Mouse (Mus musculus): ENCODE data around the gene Rapgef4.

DNA sequence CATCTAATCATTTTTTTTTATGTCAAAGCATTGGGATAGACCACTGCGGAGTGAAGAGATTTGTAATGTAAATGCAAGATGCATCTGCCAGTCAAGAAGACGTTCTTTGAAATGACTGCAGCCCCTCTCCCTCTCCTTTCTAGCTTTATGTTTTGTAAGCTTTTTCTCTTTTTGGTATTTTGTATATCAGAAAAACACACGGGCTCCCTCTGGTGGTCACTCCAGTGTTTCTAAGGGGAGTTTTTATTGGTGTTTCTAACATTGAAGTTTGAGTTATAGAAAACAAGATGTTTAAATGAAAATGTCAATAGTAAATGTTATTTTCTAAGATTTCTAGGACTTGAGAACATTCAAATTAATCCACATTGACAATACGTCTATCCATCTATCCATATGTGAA, 168.0 kb downstream of the Rapgef4 start:
- TF ChIP-seq CTCF (IDR thresholded peaks at IDR 0.05; ENCODE audit: insufficient read depth, low read depth, low read length): no peak
- TF ChIP-seq POLR2A (IDR thresholded peaks at IDR 0.05; ENCODE audit: insufficient read depth, low read depth, low read length): no peak

Data from olfactory bulb, adult 2 months (tissue).